Mouse (Mus musculus) layer of hippocampus, postnatal 36 days (tissue): ENCODE measurements at regions not wholly inside any gene's neighbourhood (a gene's known extent, or its start where the extent isn't known, plus 50 kb on each side); places are given as distances from the start of the nearest gene placed in this dataset.
A peak's percentile ranks its signal among the peaks of the same experiment; 100 is the strongest.

Source experiments
- DNase-seq, 2 experiments: peaks; one replicate each; pipeline ENCODE4 v3.0.0; 2022

DNA sequence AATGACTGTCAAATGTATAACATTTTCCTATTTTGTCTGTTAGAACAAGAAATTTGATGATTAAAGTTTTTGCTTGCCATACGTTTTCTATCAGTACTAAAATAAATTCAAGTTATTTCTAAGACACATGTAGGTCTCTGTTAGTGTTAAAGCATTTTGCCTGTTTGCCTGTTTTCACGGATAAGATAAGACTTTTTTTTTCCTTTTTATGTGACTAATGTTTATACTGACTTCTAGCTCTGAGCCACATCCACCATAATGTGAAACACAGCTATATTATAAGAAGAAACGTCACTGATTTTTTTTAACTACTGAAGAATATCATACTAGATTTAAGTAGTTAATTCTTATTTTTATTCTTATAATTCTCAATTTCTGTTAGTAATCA, 1012.6 kb downstream of the Cdh8 start:
- no peak for DNase-seq

DNA sequence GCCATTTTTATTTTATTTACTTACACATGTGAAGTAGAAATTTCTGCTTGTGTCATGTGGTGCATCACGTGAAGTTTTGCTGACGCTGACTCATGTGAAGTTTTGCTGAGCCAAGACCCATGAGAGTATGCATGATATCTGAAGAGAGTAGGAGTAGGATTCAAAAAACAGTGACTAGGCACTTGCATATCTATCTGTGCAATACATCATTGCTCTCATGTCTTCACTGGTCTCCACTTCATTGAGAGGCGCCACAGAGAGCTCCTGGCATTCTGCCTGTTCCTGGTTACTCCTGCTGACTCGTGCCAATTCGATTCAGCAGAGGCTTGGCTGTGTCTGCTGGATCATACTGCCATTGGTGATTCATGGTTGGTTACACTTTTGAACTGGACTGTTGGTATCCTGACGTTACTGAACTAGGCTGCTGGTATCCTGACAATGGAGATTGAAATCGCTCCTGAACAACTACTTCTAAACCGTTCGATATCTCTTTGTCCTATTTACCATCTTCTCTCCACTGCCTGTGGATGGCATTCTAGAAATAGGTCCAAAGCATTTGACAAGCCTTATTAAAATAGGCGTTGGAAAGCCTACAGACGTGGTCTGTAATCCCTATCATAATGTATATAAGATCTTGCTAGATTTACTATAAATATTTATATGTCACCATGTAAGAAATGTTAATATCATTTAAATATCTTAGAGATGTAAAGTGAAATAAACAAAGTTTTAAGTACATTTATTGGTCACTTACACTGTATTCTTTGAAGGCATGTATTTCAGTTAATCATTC, 1013.2 kb downstream of the Cdh8 start:
- no peak for DNase-seq

DNA sequence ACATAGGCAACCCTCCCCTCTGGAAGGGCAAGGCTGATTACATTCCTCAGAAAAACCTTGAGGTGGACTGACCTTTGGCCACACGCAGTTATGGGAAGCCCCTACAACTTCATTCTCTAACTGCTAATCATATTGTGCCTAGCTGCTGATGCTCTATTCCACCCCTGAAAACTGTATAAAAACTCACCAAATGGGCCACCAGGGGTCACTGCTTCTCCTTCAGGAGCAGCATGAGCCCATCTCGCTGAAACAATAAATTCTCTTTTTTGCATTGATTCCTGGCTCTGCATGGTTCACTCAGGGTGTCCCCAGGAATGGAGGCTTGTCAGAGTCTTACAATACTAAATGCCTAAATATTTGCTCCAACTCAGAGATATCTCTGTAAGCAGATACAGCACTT, 1034.5 kb downstream of the Cdh8 start:
- no peak for DNase-seq

DNA sequence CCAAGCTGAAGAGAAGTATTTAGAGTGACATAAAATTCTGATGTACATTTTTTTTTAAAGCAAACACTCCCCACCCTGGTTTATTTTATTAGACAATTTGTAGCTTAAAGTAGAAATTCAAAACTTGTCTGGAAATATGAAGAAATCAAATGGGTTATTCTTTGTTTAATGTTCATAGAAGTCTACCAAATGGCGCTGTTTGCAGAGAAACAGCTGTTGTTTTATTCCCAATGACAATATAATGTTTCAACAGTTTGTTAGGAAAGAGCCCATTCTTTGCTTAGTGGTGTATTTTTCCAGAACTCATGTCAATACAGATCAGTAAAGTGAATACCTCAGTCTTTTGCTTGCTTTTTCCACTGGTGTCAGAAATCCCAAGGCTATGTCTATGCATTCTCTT, 1035.9 kb downstream of the Cdh8 start:
- no peak for DNase-seq

DNA sequence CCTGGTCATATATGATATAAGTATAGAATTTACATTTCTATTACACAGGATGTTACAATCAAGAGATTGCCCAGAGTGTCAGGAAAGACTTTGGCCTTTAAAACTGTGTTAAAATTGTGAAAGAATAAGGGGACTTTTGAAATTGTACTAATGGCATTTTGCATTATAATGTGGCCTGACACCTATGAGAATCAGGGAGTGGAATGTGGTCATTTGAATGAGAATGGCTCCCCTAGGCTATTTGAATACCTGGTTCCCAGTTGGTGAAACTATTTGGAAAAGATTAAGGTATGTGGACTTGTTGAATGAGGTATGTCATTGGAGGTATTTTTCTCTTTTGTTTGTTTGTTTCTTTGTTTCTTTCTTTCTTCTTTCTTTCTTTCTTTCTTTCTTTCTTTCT, 1038.5 kb downstream of the Cdh8 start:
- no peak for DNase-seq

DNA sequence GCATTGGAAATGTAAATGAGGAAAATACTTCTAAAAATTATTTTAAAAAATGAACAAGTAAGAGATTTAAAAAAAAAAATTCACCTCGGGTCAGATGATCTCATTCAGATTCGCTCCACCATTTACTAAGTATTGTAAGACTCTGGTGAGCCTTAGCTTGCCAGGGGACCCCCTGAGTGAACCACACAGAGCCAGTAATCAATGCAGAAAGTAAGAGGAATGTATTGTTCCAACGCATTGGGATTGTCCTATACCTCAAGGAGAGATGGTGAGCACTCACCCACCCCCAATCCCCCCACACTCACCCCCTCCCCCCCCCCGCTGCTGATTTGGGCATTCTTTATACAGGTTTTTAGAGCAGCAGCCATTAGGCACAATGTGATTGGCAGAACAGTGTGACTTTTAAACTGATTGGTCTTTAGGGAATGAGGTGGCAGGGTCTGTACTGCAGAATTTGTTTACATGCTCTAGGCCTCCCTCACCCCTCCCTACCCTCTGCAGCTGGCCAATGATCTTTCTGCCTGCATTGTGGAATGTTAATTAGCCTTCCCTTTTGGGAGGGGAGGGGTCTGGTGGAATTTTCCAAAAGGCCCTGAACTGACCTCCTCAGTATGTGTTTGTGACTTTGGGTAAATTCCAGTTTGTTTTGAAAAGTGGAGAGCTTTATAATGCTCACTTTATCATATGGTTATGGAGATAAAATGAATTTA, 1043.4 kb downstream of the Cdh8 start:
- no peak for DNase-seq

DNA sequence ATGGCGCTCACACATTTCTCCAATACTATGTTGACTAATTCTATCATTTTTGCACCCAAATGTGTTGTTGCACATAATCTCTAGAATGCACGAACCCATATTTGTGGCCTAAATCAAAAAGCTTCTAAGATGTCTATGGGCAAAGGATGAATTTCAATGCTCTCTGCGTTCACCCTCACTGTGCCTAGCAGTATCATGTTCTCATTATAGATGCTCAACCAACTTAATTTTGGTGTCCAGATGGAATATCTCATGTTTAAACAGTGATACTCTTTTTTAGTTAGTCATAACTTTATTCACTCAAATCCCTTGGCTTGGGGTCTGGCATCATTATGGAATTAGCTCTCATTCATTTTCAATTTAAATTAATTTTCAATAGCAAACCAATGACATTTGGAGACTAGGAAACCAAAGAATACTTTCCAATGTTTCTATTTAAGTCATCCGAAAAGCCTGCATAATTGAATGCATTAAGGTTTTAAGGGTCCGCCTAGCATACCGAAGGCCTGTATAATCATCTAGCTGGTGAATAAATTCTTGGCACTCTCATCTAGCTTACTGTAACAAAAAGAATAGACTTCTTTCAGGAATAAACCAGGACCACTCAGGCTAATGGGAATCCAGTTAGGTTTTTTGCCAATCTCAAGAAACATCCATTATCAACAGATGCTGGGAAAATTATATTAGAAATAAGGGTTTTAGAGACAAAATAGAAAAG, 1050.7 kb downstream of the Cdh8 start:
- no peak for DNase-seq

DNA sequence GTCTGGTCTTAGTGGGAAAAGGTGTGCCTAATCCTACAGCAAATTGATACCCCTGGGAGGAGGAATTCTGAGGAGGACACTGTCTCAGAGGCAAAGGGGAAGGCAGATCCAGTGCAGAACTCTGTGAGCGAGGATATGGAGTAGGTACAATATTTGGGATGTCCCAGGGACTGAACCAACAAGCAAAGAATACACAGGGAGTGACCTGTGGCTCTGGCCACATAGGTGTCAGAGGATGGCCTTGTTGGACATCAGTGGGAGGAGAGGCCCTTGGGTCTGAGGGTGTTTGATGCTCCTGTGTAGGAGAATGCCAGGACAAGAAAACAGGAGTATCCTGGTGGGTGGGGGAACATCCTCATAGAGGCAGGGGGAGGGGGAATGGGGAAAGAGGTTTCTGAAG, 1079.0 kb downstream of the Cdh8 start:
- no peak for DNase-seq

DNA sequence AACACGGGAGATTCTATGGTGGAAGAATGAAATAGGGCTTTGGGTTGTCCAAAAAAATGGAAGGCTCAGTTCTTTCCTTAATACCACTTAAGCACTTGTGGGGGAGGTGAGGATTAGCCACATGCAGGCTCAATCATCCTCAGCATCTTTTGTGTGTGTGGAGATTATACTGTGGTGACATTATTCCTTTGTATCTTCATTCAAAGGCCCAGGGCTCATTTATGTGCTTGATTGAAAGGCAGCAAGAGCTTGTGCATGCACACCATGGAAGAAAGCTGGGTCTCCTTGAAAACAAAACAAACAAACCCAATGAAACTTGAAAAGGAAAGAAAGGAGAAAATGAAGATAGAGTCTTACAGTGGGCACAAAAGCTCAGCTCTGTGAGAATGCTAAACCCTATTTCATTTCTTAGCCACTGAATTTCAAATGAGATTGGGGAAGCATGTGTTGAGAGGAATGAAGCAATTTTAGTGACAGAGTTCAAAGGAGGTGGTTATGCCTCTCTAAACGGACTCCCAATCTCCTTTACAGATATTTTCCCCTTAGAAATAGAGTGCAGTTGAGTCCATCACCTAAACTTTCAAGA, 1106.8 kb downstream of the Cdh8 start:
- no peak for DNase-seq

DNA sequence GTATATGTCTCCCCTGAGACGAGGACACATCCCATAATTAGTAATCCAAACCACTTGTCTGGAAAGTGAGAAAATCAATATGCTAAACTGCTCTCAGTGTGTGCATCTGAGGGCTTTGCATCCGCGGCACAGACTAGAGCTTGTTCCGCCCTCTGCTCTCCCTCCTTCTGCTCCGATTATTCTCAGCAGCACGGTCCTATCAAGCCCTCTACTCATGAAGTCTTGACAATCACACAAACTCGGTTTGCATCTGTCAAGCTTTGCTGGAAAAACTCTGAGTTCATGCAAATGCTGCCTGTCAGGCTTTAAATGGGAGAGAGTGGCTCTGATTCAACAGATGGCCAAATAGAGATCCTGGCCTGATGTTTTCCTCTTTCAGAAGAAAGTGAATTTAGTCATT, 1121.3 kb downstream of the Cdh8 start:
- no peak for DNase-seq

DNA sequence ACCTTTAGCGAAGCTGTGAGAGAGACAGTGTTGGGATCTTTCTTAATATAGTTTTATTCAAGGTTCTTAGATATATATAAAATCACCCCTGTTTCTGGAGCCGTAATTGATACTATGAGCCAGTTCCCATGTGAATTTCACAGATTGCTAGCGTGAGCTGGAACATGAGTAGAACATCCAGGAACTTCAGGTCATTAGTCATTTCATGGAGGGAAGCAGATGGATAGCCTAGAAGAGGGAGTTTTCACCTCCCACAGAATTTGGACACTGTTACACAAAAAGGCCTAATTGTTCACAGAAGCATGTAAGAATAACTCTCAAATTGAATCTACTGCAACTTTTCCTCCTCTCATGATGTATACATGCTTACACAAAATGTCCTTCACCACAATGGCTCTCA, 1156.0 kb downstream of the Cdh8 start:
- peak in 1 of 2 experiments; percentile 7 for DNase-seq

DNA sequence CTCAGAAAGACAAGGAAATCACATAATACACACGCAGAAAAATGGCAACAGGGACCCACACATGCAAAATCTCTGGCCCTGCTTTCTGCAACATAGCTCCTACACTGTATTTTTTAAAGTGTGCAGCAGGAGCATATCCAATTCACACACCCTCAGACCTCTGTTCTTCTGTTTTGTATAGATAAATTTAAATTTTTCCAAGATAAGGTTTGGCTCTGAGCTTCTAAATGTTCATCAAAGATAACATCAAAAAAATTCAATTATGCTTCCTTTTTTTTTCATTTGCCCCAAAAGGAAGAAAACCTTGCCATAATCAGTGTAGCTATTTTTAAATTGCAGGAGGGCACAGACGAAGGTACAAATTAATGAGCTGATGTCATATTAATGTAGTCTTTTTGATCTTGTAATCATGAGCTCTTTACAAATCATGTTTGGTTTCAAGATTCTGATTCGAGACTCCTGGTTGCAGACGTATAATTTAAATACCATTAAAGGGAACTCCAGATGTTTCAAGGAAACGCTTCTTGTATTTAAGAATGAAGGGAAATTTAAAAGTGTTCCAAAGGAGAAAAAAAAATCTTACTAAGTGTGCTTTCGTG, 1172.8 kb downstream of the Cdh8 start:
- no peak for DNase-seq

DNA sequence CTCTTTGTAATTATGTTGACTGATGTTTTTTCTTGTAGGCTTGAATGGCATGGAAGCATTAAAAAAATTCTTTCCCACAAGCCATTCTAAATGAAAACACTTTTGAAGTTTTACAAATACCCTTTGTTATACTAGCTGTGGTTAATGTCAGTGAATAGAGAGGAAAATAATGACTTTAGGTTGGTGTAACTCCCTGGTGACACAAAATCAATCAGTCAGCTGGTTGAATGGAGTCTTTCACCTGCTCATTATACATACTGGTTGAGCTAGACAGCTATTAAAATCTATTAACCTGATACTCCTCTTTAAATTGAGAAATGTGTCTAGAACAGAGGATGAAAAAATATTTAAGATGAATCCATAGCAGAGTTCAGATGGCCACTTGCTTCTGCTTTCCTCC, 1202.3 kb downstream of the Cdh8 start:
- DNase-seq, result no peak
